Mouse (Mus musculus) MEL (cell line): ENCODE measurements around the gene Klhl22. TPM values are rescaled to one million over a fixed set of nuclear protein-coding genes. Genes with fewer than 3 reads are reported as not detected.

Experiments used
- DNase-seq: peaks from one replicate; pipeline ENCODE4 v3.0.0; 2011; ENCODE audit warnings: low read depth, low spot score
- H3K27ac ChIP-seq: 2 replicates; pipeline ENCODE4 v1.5.1; 2012; ENCODE audit warnings: low read depth, mild to moderate bottlenecking, control low read depth, low read length, moderate library complexity; ENCODE audit not compliant: control insufficient read depth
- H3K27me3 ChIP-seq, 2 experiments: fragments of 150-350 bp in 1 of 2; sonication (generic) in 1 of 2; 2 replicates each; pipeline ENCODE4 v1.6.1; 2012; ENCODE audit warnings: low read length in 2 of 2, mild to moderate bottlenecking in 2 of 2, improper control_type of control experiment in 1 of 2, moderate library complexity in 1 of 2; ENCODE audit not compliant: insufficient read depth in 2 of 2, control insufficient read depth in 1 of 2
- H3K36me3 ChIP-seq, 2 experiments: 2 replicates each; pipeline ENCODE4 v1.6.1; 2012 to 2014; ENCODE audit warnings: low read length in 2 of 2, improper control_type of control experiment in 1 of 2, inconsistent platforms in 1 of 2, mild to moderate bottlenecking in 1 of 2; ENCODE audit not compliant: insufficient read depth in 2 of 2, control insufficient read depth in 1 of 2
- H3K4me1 ChIP-seq, 2 experiments: fragments of 150-350 bp in 1 of 2; sonication (generic) in 1 of 2; 2 replicates each; pipeline ENCODE4 v1.6.1; 2012; ENCODE audit warnings: low read length in 2 of 2, improper control_type of control experiment in 1 of 2, mild to moderate bottlenecking in 1 of 2; ENCODE audit not compliant: insufficient read depth in 2 of 2, control insufficient read depth in 1 of 2
- H3K4me3 ChIP-seq, 2 experiments: fragments of 150-350 bp in 1 of 2; sonication (generic) in 1 of 2; 2 replicates each; pipeline ENCODE4 v1.5.1; 2012; ENCODE audit warnings: low read depth in 2 of 2, low read length in 2 of 2, mild to moderate bottlenecking in 2 of 2, moderate library complexity in 2 of 2, control low read depth in 1 of 2, improper control_type of control experiment in 1 of 2; ENCODE audit not compliant: control insufficient read depth in 1 of 2, insufficient read depth in 1 of 2
- H3K79me2 ChIP-seq: 2 replicates; pipeline ENCODE4 v1.6.1; 2012; ENCODE audit warnings: mild to moderate bottlenecking, low read length, moderate library complexity; ENCODE audit not compliant: control insufficient read depth, poor library complexity, insufficient read depth
- H3K9ac ChIP-seq: 2 replicates; pipeline ENCODE4 v1.6.1; 2012; ENCODE audit warnings: low read depth, mild to moderate bottlenecking, control low read depth, low read length, moderate library complexity; ENCODE audit not compliant: control insufficient read depth, poor library complexity, severe bottlenecking
- H3K9me3 ChIP-seq: fragments of 150-350 bp; sonication (generic); replicated peaks from 2 replicates; pipeline ENCODE4 v1.6.1; 2012; ENCODE audit warnings: mild to moderate bottlenecking, low read length, improper control_type of control experiment, moderate library complexity; ENCODE audit not compliant: insufficient read depth
- CHD1 ChIP-seq: IDR thresholded peaks from 2 replicates; pipeline ENCODE4 v1.6.1; 2012; ENCODE audit warnings: low read depth, mild to moderate bottlenecking, inconsistent platforms, low read length, improper control_type of control experiment
- CHD2 ChIP-seq: IDR thresholded peaks from 2 replicates; pipeline ENCODE4 v1.6.1; 2011; ENCODE audit warnings: low read length, improper control_type of control experiment
- CTCF ChIP-seq, 3 experiments: IDR thresholded peaks in 2 of 3; conservative IDR thresholded peaks in 1 of 3; 2 replicates each; pipeline ENCODE4 v1.5.1; 2011 to 2012; ENCODE audit warnings: low read length in 3 of 3, low read depth in 2 of 3, mild to moderate bottlenecking in 2 of 3, improper control_type of control experiment in 1 of 3, inconsistent platforms in 1 of 3, mixed read lengths in 1 of 3, moderate library complexity in 1 of 3; ENCODE audit not compliant: control insufficient read depth in 1 of 3, insufficient read depth in 1 of 3, poor library complexity in 1 of 3, severe bottlenecking in 1 of 3
- E2F4 ChIP-seq: IDR thresholded peaks from 2 replicates; pipeline ENCODE4 v1.6.1; 2011; ENCODE audit warnings: low read depth, low read length, improper control_type of control experiment, borderline replicate concordance
- ELF1 ChIP-seq: IDR thresholded peaks from 2 replicates; pipeline ENCODE4 v1.6.1; 2014; ENCODE audit warnings: low read depth, mild to moderate bottlenecking, inconsistent platforms, low read length, improper control_type of control experiment, moderate library complexity
- GABPA ChIP-seq: IDR thresholded peaks from 2 replicates; pipeline ENCODE4 v1.6.1; 2012; ENCODE audit warnings: low read depth, mild to moderate bottlenecking, inconsistent platforms, low read length, improper control_type of control experiment, moderate library complexity
- GATA1 ChIP-seq: IDR thresholded peaks from 2 replicates; pipeline ENCODE4 v1.6.1; 2011; ENCODE audit warnings: low read depth, low read length, improper control_type of control experiment
- JUND ChIP-seq: IDR thresholded peaks from 2 replicates; pipeline ENCODE4 v1.6.1; 2011; ENCODE audit warnings: low read depth, mild to moderate bottlenecking, improper control_type of control experiment, low read length
- KAT2A ChIP-seq: conservative IDR thresholded peaks from 2 replicates; pipeline ENCODE4 v1.6.1; 2012; ENCODE audit warnings: low read depth, low read length, improper control_type of control experiment, inconsistent platforms
- MAFK ChIP-seq: IDR thresholded peaks from 2 replicates; pipeline ENCODE4 v1.6.1; 2011; ENCODE audit warnings: low read depth, mild to moderate bottlenecking, low read length, improper control_type of control experiment, borderline replicate concordance
- MAX ChIP-seq: IDR thresholded peaks from 2 replicates; pipeline ENCODE4 v1.6.1; 2011; ENCODE audit warnings: low read length, improper control_type of control experiment
- MAZ ChIP-seq: IDR thresholded peaks from 2 replicates; pipeline ENCODE4 v1.6.1; 2012; ENCODE audit warnings: low read depth, mild to moderate bottlenecking, inconsistent platforms, low read length, improper control_type of control experiment
- MYB ChIP-seq: IDR thresholded peaks from 2 replicates; pipeline ENCODE4 v1.6.1; 2011; ENCODE audit warnings: mild to moderate bottlenecking, low read depth, low read length, improper control_type of control experiment
- MYC ChIP-seq: IDR thresholded peaks from 2 replicates; pipeline ENCODE4 v1.6.1; 2011; ENCODE audit warnings: low read depth, mild to moderate bottlenecking, low read length, improper control_type of control experiment, moderate library complexity
- NELFE ChIP-seq: IDR thresholded peaks from 2 replicates; pipeline ENCODE4 v1.6.1; 2011; ENCODE audit warnings: low read depth, low read length, improper control_type of control experiment
- NRF1 ChIP-seq: IDR thresholded peaks from 2 replicates; pipeline ENCODE4 v1.6.1; 2014; ENCODE audit warnings: low read depth, mild to moderate bottlenecking, inconsistent platforms, low read length, improper control_type of control experiment, moderate library complexity; ENCODE audit not compliant: poor library complexity, insufficient read depth, severe bottlenecking
- POLR2A ChIP-seq, 2 experiments: IDR thresholded peaks; 2 replicates each; pipeline ENCODE4 v1.6.1; 2011 to 2012; ENCODE audit warnings: low read length in 2 of 2, mild to moderate bottlenecking in 2 of 2, control low read depth in 1 of 2, improper control_type of control experiment in 1 of 2, low read depth in 1 of 2, moderate library complexity in 1 of 2; ENCODE audit not compliant: control insufficient read depth in 1 of 2, insufficient read depth in 1 of 2, poor library complexity in 1 of 2
- POLR2AphosphoS2 ChIP-seq: IDR thresholded peaks from 2 replicates; pipeline ENCODE4 v1.6.1; 2011; ENCODE audit warnings: low read length, improper control_type of control experiment
- POLR2AphosphoS5 ChIP-seq: IDR thresholded peaks from 2 replicates; pipeline ENCODE4 v1.6.1; 2012; ENCODE audit warnings: low read depth, borderline replicate concordance, mild to moderate bottlenecking, inconsistent platforms, low read length, moderate library complexity, mixed read lengths
- RAD21 ChIP-seq: IDR thresholded peaks from 2 replicates; pipeline ENCODE4 v1.6.1; 2011; ENCODE audit warnings: mild to moderate bottlenecking, low read depth, low read length, improper control_type of control experiment
- RCOR1 ChIP-seq: IDR thresholded peaks from 2 replicates; pipeline ENCODE4 v1.6.1; 2012; ENCODE audit warnings: low read depth, mild to moderate bottlenecking, inconsistent platforms, low read length, improper control_type of control experiment
- SIN3A ChIP-seq: IDR thresholded peaks from 2 replicates; pipeline ENCODE4 v1.6.1; 2012; ENCODE audit warnings: low read length, improper control_type of control experiment, inconsistent platforms
- SMC3 ChIP-seq: IDR thresholded peaks from 2 replicates; pipeline ENCODE4 v1.6.1; 2011; ENCODE audit warnings: low read depth, low read length, improper control_type of control experiment
- TCF12 ChIP-seq: IDR thresholded peaks from 2 replicates; pipeline ENCODE4 v1.6.1; 2014; ENCODE audit warnings: low read depth, mild to moderate bottlenecking, inconsistent platforms, low read length, improper control_type of control experiment, moderate library complexity
- USF1 ChIP-seq: IDR thresholded peaks from 2 replicates; pipeline ENCODE4 v1.6.1; 2014; ENCODE audit warnings: low read depth, mild to moderate bottlenecking, inconsistent platforms, low read length, improper control_type of control experiment, moderate library complexity
- USF2 ChIP-seq, 2 experiments: IDR thresholded peaks; 2 replicates each; pipeline ENCODE4 v1.6.1; 2011 to 2012; ENCODE audit warnings: improper control_type of control experiment in 2 of 2, low read length in 2 of 2, borderline replicate concordance in 1 of 2, inconsistent platforms in 1 of 2, low read depth in 1 of 2, mild to moderate bottlenecking in 1 of 2; ENCODE audit not compliant: insufficient read depth in 1 of 2
- ZC3H11A ChIP-seq: IDR thresholded peaks from 2 replicates; pipeline ENCODE4 v1.6.1; 2012; ENCODE audit warnings: low read depth, mild to moderate bottlenecking, inconsistent platforms, low read length, improper control_type of control experiment
- ZKSCAN1 ChIP-seq: IDR thresholded peaks from 2 replicates; pipeline ENCODE4 v1.6.1; 2012; ENCODE audit warnings: low read depth, mild to moderate bottlenecking, inconsistent platforms, low read length, improper control_type of control experiment, moderate library complexity
- ZMIZ1 ChIP-seq: IDR thresholded peaks from 2 replicates; pipeline ENCODE4 v1.6.1; 2012; ENCODE audit warnings: low read depth, mild to moderate bottlenecking, inconsistent platforms, low read length, improper control_type of control experiment, moderate library complexity
- ZNF384 ChIP-seq: IDR thresholded peaks from 2 replicates; pipeline ENCODE4 v1.6.1; 2012; ENCODE audit warnings: low read depth, mild to moderate bottlenecking, inconsistent platforms, low read length, improper control_type of control experiment
- polyA plus RNA-seq, 2 experiments: library from polyadenylated mRNA; stranded (reverse) in 1 of 2; unstranded in 1 of 2; fragments of >175 nt in 1 of 2; fragments of >200 nt in 1 of 2; gene quantifications; 2 replicates each; pipeline versions ENCODE4 v1.2.1 to v1.2.4; 2012; ENCODE audit warnings: low replicate concordance in 2 of 2, low read depth in 1 of 2; ENCODE audit not compliant: insufficient read length in 2 of 2, insufficient read depth in 1 of 2, missing spikeins in 1 of 2
- total RNA-seq: library from RNA; depleted of rRNA; stranded (reverse); fragments of 300-350 nt; gene quantifications from 2 replicates; pipeline ENCODE4 v1.2.3, GENCODE M21; 2012

The Klhl22 gene
- total and polyA plus RNA-seq, 3 experiments, result 82.4 to 191 (median 97.0) TPM

DNA sequence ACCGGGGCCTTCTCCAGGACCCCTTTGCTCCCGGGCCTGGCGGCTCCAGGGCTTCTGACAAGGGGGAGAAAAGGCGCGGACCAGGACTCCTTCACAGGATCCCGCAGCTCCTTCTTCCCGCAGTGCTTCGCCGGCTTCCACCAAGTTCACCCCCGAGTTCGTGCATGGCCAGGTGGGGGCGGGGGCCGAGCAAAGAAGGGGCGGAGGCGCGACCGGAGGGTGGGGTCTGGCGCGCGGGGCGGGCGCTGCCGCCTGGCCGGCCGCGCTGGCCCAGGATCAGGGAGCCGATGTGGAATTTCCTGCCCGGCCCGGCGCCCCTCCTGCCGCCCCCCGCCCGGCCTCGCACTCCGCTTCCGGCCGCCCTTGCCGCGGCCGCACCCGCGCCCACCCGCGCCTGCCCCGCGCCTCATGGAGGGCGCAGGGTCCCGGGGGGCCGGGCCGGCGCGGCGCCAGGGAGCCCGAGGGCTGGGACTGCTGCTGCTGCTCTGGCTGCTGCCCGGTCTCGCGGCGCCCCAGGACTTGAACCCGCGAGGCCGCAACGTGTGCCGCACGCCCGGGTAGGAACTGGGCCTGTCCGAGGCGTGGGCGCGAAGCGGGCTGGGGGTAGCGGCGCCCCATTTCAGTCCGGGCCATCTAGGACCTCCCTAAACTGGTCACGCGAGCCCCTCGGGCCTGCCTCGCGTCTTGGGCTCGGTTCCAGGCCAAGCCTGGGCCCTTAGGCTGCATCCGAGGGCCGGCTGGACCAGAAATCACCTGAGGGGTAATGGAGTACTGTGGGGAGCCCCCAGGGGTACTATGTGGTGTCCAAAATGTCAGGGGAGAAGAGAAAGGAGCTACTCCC, 37.8 kb downstream of the Klhl22 start, which contains the start of gene Scarf2:
Scarf2 (plus strand) TSS at position 312 of the 841 bp plus-strand sequence.
- no peaks in the 10 kb centered on the region for H3K27me3 ChIP-seq
- DNase-seq, result no peak
- H3K27ac ChIP-seq, result no peak within 1 kb of the TSS
- no peaks in the 10 kb centered on the region for H3K9me3 ChIP-seq
- H3K79me2 ChIP-seq, result no peaks in the 10 kb centered on the region
- TF ChIP-seq POLR2A (IDR thresholded peaks at IDR 0.05; ENCODE audit: control insufficient read depth in 1 of 2, insufficient read depth in 1 of 2, low read depth in 1 of 2, low read length in 2 of 2, poor library complexity in 1 of 2) (no peak), KAT2A (no peak), POLR2AphosphoS2 (no peak), MYB (no peak), USF1 (no peak), SMC3 (no peak), CTCF (IDR thresholded peaks at IDR 0.05 in 2 of 3, conservative IDR thresholded peaks at IDR 0.05 in 1 of 3; ENCODE audit: control insufficient read depth in 1 of 3, insufficient read depth in 1 of 3, low read depth in 2 of 3, low read length in 3 of 3, poor library complexity in 1 of 3, severe bottlenecking in 1 of 3) (no peak), JUND (no peak), NRF1 (no peak), GABPA (no peak), ZKSCAN1 (no peak), TCF12 (no peak), USF2 (IDR thresholded peaks at IDR 0.05; ENCODE audit: borderline replicate concordance in 1 of 2, insufficient read depth in 1 of 2, low read depth in 1 of 2, low read length in 2 of 2) (no peak), RAD21 (no peak), MAX (no peak), POLR2AphosphoS5 (no peak), E2F4 (no peak)
- H3K4me1 ChIP-seq, result no peaks in the 10 kb centered on the region
- H3K36me3 ChIP-seq, result no peaks in the 10 kb centered on the region
- H3K4me3 ChIP-seq, result no peak within 1 kb of the TSS
- no peak within 1 kb of the TSS for H3K9ac ChIP-seq

DNA sequence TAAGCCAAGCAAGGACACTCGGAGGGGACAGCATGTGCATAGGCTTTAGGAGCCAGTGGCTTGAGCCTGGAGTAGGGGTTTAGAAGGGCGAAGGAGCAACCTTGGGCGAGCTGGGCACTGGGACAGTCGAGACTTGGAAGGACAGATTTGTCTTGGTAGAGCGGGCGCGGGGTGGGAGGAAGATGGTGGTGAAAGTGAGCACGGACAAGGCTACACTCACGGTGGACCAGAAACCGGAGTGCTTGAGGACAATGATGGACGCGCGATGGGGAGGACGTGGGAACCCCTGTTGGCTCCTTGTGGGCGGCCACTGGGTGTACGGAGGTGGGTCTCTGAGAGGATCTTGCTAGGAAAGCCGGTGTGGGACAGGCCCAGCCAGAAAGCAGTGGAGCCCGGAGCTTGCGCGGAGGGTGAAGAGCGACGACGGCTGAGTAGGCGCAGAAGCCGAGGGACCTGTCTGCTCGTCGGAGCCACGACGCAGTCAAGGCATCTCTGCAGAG, 38.4 kb downstream of the Klhl22 start:
- no peak for TF ChIP-seq MYC
- TF ChIP-seq ZMIZ1, result no peak
- no peak for TF ChIP-seq CHD1
- TF ChIP-seq SIN3A, result no peak
- TF ChIP-seq ZNF384, result no peak
- no peak for TF ChIP-seq GATA1
- no peak for TF ChIP-seq MAZ
- no peak for TF ChIP-seq RCOR1
- no peak for TF ChIP-seq JUND
- no peak for TF ChIP-seq SMC3
- TF ChIP-seq ELF1, result no peak
- TF ChIP-seq TCF12, result no peak
- no peak for TF ChIP-seq MAFK
- TF ChIP-seq CHD2, result no peak
- no peak for TF ChIP-seq USF2 (IDR thresholded peaks at IDR 0.05; ENCODE audit: borderline replicate concordance in 1 of 2, insufficient read depth in 1 of 2, low read depth in 1 of 2, low read length in 2 of 2)
- TF ChIP-seq NRF1, result no peak
- no peak for TF ChIP-seq NELFE
- no peak for TF ChIP-seq MAX
- no peak for TF ChIP-seq ZC3H11A
- Histone ChIP-seq H3K27ac (no peak overlapping the region), H3K79me2 (no peaks in the 10 kb centered on the region), H3K4me1 (no peaks in the 10 kb centered on the region), H3K9me3 (no peaks in the 10 kb centered on the region), H3K4me3 (no peak overlapping the region), H3K27me3 (no peaks in the 10 kb centered on the region), H3K9ac (no peak overlapping the region), H3K36me3 (no peaks in the 10 kb centered on the region)
- no peak for DNase-seq
